Mouse (Mus musculus) E14TG2a.4 (cell line): Measurements from ENCODE around the gene Zfp335.
A peak's percentile ranks its signal among the peaks of the same experiment; 100 is the strongest.

Source experiments
- CTCF ChIP-seq: conservative IDR thresholded peaks from 2 replicates; pipeline ENCODE4 v1.5.1; 2014; ENCODE audit warnings: low read length
- POU5F1 ChIP-seq: IDR thresholded peaks from 2 replicates; pipeline ENCODE4 v1.6.1; 2014; ENCODE audit warnings: low read length, borderline replicate concordance

DNA sequence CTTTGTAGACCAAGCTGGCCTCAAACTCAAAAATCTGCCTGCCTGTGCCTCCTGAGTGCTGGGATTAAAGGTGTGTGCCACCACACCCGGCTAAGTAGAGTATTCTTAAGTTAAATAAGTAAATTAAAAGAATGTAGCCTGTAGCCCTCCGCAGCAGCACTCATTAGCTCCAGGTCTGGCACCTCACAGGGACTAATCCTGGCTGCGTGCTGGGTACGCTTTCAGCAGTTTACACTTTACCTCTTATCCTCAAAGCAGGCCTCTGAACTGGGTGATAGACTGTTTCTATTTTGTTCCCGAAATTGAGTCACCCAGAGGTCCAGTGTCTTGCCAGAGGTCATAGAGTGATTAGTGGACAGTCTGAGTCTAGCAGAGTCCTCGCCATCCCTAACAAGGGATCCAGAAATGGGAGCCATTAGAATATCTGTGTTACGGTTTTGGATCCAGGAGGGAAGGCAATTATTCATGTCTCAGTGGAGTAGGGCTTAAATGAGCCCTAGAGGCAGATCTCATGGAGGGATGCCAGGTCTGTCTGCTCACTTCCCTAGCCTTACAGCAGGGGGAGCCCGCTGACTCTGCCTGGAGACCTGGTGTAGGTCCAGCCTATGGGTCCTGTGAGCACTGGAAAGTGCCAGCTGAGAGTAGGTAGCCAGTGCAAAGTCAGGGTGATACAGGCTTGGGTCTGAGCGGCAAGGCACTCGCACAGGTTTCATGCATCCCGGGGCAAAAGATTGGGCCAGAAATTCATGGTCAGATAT lies 12.7 kb upstream of the Zfp335 start:
- TF ChIP-seq CTCF: peak; percentile 92
- TF ChIP-seq POU5F1: no peak
